Mouse (Mus musculus) spleen, adult 2 months (tissue): ENCODE measurements around the gene Tcp11l2. TPM values are rescaled to one million over a fixed set of nuclear protein-coding genes. Genes with fewer than 3 reads are reported as not detected.

Source experiments
- DNase-seq, 2 experiments: peaks; one replicate each; pipeline versions ENCODE4 v3.0.0 to v3.0.0-alpha.2; 2012 to 2021; ENCODE audit warnings: low spot score in 2 of 2, low read depth in 1 of 2
- H3K27ac ChIP-seq: fragments of 200-500 bp; 2 replicates; pipeline ENCODE4 v1.5.1; 2012; ENCODE audit warnings: low read length, inconsistent platforms; ENCODE audit not compliant: insufficient read depth
- H3K27me3 ChIP-seq: fragments of 200-500 bp; 2 replicates; pipeline ENCODE4 v1.6.1; 2012; ENCODE audit warnings: mild to moderate bottlenecking, moderate library complexity, low read length, inconsistent platforms; ENCODE audit not compliant: control insufficient read depth, insufficient read depth
- H3K36me3 ChIP-seq: fragments of 200-500 bp; 2 replicates; pipeline ENCODE4 v1.6.1; 2012; ENCODE audit warnings: mild to moderate bottlenecking, low read length, inconsistent platforms; ENCODE audit not compliant: control insufficient read depth, insufficient read depth
- H3K4me1 ChIP-seq: fragments of 200-500 bp; 2 replicates; pipeline ENCODE4 v1.6.1; 2011; ENCODE audit warnings: inconsistent platforms; ENCODE audit not compliant: control insufficient read depth, insufficient read depth, insufficient read length
- H3K4me3 ChIP-seq: fragments of 200-500 bp; 2 replicates; pipeline ENCODE4 v1.5.1; 2011; ENCODE audit warnings: mild to moderate bottlenecking, inconsistent platforms; ENCODE audit not compliant: insufficient read depth, insufficient read length; ENCODE audit errors: extremely low read depth
- CTCF ChIP-seq: fragments of 200-500 bp; IDR thresholded peaks from 2 replicates; pipeline ENCODE4 v1.5.1; 2011; ENCODE audit warnings: mild to moderate bottlenecking, inconsistent platforms; ENCODE audit not compliant: insufficient read depth, insufficient read length, insufficient replicate concordance; ENCODE audit errors: extremely low read depth
- POLR2A ChIP-seq: fragments of 200-500 bp; IDR thresholded peaks from 2 replicates; pipeline ENCODE4 v1.6.1; 2011; ENCODE audit warnings: low read depth, low read length, inconsistent platforms
- WGBS: fragments of 180-500 bp; shearing (Covaris S2); methylation state at CpG from one replicate; pipeline ENCODE4 v1.1.7; 2018; 5-methylcytosine and 5-hydroxymethylcytosine counted together
- polyA plus RNA-seq: library from polyadenylated mRNA; depleted of rRNA; stranded (reverse); fragments of >200 nt; gene quantifications from 2 replicates; pipeline ENCODE4 v1.2.3, GENCODE M21; 2012

The Tcp11l2 gene
- polyA plus RNA-seq, 1 experiment = 81.2 TPM

- peaks cover 36% of the 10 kb centered on the region for H3K36me3 ChIP-seq
- no peaks in the 10 kb centered on the region for H3K27me3 ChIP-seq
- TF ChIP-seq CTCF = no peak
- no peak overlapping the region for H3K27ac ChIP-seq
- no peak overlapping the region for H3K4me3 ChIP-seq
- no peaks in the 10 kb centered on the region for H3K4me1 ChIP-seq
- WGBS = 68% methylated on average over 3 of the region's 3 CpGs
- no peak for DNase-seq
These were observed 20.8 kb downstream of the Tcp11l2 start for GRCm38 (mm10) chr10:84597127-84597785.

GRCm38 (mm10) chr10:84598172-84598571 lies 21.7 kb downstream of the Tcp11l2 start:
- TF ChIP-seq POLR2A (no peak), CTCF (no peak)
- no peak overlapping the region for H3K4me3 ChIP-seq
- 90% methylated on average over 1 of the region's 1 CpGs for WGBS
- H3K27me3 ChIP-seq = no peaks in the 10 kb centered on the region
- DNase-seq = no peak
- H3K27ac ChIP-seq = no peak overlapping the region
- no peaks in the 10 kb centered on the region for H3K4me1 ChIP-seq
- peaks cover 35% of the 10 kb centered on the region for H3K36me3 ChIP-seq

- WGBS = 90% methylated on average over 6 of the region's 6 CpGs
- TF ChIP-seq POLR2A = no peak
- TF ChIP-seq CTCF = no peak
- Histone ChIP-seq H3K4me3 (no peak overlapping the region), H3K27me3 (no peaks in the 10 kb centered on the region), H3K27ac (no peak overlapping the region), H3K36me3 (peaks cover 42% of the 10 kb centered on the region), H3K4me1 (no peaks in the 10 kb centered on the region)
- DNase-seq = no peak
These were observed 23.7 kb downstream of the Tcp11l2 start for GRCm38 (mm10) chr10:84600136-84600535.

GRCm38 (mm10) chr10:84604335-84604734 lies 27.9 kb downstream of the Tcp11l2 start:
- DNase-seq = no peak
- H3K27me3 ChIP-seq = no peaks in the 10 kb centered on the region
- WGBS = 92% methylated on average over 1 of the region's 1 CpGs
- TF ChIP-seq CTCF (no peak), POLR2A (no peak)
- H3K27ac ChIP-seq = no peak overlapping the region
- peaks cover 49% of the 10 kb centered on the region for H3K36me3 ChIP-seq
- H3K4me3 ChIP-seq = no peak overlapping the region
- no peaks in the 10 kb centered on the region for H3K4me1 ChIP-seq

- TF ChIP-seq POLR2A (no peak), CTCF (no peak)
- Histone ChIP-seq H3K27ac (no peak overlapping the region), H3K36me3 (peaks cover 48% of the 10 kb centered on the region), H3K4me1 (no peaks in the 10 kb centered on the region), H3K4me3 (no peak overlapping the region), H3K27me3 (no peaks in the 10 kb centered on the region)
- WGBS = 92% methylated on average over 3 of the region's 3 CpGs
- DNase-seq = no peak
These were observed 31.9 kb downstream of the Tcp11l2 start for GRCm38 (mm10) chr10:84608361-84608760.

GRCm38 (mm10) chr10:84610324-84610723 lies 33.9 kb downstream of the Tcp11l2 start:
- H3K27ac ChIP-seq = no peak overlapping the region
- no peak overlapping the region for H3K4me3 ChIP-seq
- TF ChIP-seq POLR2A (no peak), CTCF (no peak)
- 85% methylated on average over 4 of the region's 4 CpGs for WGBS
- H3K27me3 ChIP-seq = no peaks in the 10 kb centered on the region
- no peaks in the 10 kb centered on the region for H3K4me1 ChIP-seq
- DNase-seq = no peak
- peaks cover 40% of the 10 kb centered on the region for H3K36me3 ChIP-seq

GRCm38 (mm10) chr10:84610783-84611182 lies 34.4 kb downstream of the Tcp11l2 start:
- Histone ChIP-seq H3K27ac (no peak overlapping the region), H3K27me3 (no peaks in the 10 kb centered on the region), H3K4me1 (no peaks in the 10 kb centered on the region), H3K4me3 (no peak overlapping the region), H3K36me3 (peaks cover 36% of the 10 kb centered on the region)
- TF ChIP-seq POLR2A = no peak
- no peak for TF ChIP-seq CTCF
- 87% methylated on average over 3 of the region's 3 CpGs for WGBS
- DNase-seq = no peak
